Mouse (Mus musculus) neutrophil, adult 59 days (primary cell): ENCODE results near the gene Eml1. TPM values are rescaled to one million over a fixed set of nuclear protein-coding genes. Genes with fewer than 3 reads are reported as not detected.

Experiments
- total RNA-seq, 2 experiments: library from RNA; stranded (reverse); gene quantifications; 1 replicate in 1 of 2; 2 replicates in 1 of 2; pipeline ENCODE4 v1.2.4; 2023

The Eml1 gene
- total RNA-seq = under 1 TPM; 0.42 to 0.46 TPM

DNA sequence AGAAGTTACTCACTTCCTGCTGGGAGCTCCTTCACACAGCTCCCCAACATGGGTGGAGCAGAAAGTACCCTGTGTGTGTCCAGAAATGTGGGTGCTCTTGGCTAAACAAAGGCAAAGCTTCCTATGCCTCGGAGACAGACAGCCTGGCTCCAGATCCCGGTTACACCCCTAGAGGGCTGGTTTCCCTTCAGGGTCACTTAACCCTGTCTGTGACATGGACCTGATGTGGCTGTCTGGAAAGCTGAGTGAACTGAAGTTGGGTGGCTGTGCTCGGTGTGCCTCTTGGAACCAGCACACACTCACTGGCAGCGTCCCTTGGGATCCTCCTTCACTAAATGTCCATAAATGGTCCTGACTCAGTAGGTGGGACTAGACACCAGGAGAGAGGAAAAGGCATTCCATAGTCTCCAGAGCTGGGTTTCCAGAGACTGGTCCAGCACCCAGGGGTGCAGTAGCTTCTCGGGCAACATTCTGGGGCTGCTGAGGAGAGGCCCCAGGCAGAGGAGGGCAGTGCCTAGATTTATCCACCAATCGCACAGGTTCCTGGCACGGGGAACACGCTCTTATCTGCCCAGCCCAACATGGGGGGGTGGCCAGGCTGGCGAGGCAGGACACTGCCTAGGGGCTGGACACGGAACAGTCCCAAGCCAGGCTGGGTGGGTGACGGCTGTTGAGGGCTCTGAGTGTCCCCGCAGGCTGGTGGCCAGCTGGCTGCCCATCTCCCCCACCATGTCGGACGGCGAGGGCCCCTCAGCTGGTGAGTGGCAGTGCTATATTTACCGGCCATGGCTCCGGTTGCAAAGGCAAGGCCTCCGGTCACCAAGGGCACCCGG is at the start of gene Eml1:
Gene Eml1, plus strand, starts transcription at position 362 of the 833 bp plus-strand sequence.

DNA sequence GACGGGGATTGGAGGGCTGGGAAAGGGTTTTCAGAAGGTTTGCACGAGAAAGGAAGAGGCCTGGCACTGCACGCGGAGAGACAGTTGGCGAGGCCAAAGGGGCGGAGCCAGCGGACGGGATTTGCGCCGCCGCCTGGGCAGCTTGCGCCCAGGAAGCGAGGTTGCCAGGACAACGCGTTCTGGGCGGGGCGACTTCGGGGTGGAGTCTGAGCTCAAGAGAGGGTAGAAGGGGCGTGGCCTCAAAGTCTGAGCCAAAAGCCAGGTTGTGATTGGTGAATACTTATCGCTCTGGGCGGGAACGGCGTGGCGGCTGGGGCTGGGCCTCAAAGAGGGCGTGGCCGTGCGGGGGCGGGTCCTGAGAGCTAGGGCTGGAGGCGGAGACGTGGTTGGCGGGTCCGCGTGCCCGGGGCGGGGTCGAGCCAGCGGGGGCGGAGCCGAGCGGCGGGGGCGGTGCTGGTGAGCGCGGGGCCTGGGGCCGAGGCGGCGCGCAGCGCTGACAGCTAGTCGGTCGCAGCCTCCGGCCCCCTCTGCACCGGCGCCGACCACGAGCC is 36.8 kb upstream of the Eml1 start, which contains the start of gene Cyp46a1:
Gene Cyp46a1, plus strand, starts transcription at position 487 of the 551 bp plus-strand sequence.

DNA sequence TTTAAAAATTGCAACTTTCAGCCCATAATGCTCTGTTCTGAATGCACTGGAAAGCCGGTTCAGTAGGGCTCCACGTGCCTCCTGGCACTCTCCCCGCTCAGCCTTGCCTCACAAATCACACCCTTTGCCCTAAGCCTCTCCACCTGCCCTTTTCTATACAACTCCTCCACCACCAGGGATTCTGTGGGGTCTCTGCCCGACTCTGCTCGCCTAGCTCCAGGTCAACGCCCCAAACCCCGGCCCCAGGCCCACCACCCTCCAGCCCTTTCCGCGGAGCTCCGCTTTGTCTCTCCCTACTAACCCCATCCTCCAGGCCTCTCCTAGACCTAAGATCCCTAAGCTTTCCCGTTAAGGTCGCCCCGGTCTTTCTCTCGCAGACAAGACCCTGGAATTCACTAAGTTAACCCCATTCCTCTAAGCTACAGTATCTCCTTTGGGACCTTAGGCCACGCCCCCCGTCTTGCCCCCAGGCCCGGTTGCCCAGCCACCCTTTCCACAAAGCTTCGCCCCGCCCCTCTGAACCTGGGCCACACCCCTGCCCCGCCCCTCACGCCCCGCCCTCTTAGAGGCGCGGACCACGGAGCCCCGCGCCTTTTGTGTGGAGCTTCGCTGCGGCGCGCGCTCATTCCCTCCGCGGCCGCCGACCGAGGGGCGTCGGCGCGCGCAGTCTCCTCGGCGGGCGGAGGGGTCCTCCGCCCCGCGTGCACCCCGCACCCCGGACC is 183.5 kb downstream of the Eml1 start, which contains the start of gene Evl:
Gene Evl, plus strand, starts transcription at position 601 of the 722 bp plus-strand sequence.

Other genes with a start within 250 kb of the Eml1 start
- 10 to 100 TPM; 51.0 to 54.2 TPM for gene Setd3, start 191.6 kb upstream of the Eml1 start, total RNA-seq
- 10 to 100 TPM; 54.7 to 58.2 TPM for gene Ccnk, start 191.4 kb upstream of the Eml1 start, total RNA-seq
- gene Ccdc85c, start 95.5 kb upstream of the Eml1 start, total RNA-seq = under 1 TPM; 0.27 to 0.31 TPM
- gene Hhipl1, start 64.7 kb upstream of the Eml1 start, total RNA-seq = not detected
- gene Cyp46a1, start 36.6 kb upstream of the Eml1 start, total RNA-seq = not detected
- gene Evl, start 183.8 kb downstream of the Eml1 start, total RNA-seq = 10 to 100 TPM; 38.6 to 56.5 TPM